Mouse (Mus musculus): ENCODE measurements at regions not wholly inside any gene's neighbourhood (a gene's known extent, or its start where the extent isn't known, plus 50 kb on each side); places are given as distances from the start of the nearest gene placed in this dataset.
A peak's percentile ranks its signal among the peaks of the same experiment; 100 is the strongest.

DNA sequence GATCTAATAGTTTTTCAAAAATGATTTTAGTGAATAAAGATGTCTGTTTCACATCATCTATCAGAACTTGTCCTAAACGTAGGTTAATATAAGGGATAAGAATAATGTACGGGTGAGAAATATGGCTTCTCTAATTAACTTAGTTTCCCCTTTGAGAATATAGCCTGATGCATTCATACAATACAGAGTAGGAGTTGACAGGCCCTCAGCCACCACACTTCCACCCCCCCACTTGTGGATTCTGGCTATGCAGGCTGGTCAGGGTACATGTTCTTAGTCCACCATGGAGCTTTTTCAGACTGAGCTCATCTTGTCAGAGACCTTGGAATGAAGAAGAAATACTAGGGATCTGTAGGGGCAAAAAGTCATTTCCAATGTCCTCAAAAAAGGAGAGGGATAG is 80.1 kb downstream of the Anxa1 start:
- DNase-seq (ENCODE audit: low read depth, low spot score), result no peak

DNA sequence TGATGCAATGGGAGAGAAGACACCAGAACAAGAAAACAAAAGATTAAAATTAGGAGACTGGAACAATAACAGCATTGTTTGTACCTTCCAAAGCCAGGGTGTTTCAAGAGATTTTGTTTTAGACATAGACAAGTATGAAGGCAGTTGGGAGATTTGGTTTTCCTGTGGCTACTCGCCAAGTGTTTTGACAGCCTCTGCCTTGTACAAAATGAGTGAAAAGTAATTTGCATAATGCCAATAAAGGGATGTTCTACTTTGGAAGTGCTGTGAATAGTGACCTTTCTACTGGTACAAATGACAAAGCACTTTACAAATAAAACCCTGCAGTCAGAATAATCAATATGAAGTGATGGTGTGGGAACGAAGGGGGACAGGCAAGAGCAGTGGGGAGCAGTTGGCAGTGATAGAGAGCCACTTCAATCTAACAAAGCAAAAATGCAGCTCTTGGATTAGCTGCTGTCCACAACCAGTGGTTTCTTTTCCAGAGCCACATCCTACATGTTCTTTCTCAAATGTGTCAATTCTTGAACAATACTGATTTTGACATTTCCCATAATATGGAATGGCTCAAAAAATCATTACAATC is 90.6 kb downstream of the Anxa1 start:
- DNase-seq (ENCODE audit: low read depth, low spot score), result no peak

DNA sequence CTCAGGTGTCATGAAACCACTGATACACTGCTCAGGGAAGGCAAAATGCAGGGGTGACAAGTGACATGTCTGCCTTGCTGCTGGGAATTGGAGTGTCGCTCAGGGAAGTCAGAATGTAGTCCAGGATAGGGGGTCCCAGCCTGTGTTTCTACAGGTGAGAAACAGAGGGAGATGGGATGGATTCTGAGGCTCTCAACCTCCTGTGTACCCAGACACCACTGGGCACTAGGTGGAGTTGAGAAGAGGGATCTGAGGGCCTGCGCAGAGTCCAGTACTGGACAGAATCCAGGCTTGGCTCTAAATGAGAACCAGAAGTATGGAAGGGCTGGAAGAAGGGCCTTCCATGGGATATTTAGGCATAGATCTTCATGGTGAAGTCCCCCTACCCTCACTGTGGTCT is 92.3 kb downstream of the Anxa1 start:
- DNase-seq (ENCODE audit: low read depth, low spot score), result no peak

DNA sequence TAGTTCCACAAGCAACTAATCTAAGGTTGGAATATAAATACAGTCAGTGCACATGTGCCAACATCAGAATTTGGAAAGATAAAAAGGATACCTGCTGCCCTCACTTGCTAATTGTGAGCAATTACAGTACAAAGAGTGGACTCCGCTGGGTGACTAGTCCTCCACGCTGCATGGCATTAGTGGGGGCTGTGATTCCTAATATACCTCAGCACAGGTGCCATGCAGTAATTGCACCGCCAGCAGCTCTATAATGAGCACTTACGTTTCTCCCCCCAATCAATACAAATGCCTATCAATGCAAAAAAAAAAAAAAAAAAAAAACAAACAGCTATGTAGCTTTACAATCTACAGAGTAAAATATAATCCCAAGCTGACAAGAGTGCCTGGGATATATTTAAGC is 105.6 kb downstream of the Anxa1 start:
- DNase-seq (ENCODE audit: low read depth, low spot score), result no peak

DNA sequence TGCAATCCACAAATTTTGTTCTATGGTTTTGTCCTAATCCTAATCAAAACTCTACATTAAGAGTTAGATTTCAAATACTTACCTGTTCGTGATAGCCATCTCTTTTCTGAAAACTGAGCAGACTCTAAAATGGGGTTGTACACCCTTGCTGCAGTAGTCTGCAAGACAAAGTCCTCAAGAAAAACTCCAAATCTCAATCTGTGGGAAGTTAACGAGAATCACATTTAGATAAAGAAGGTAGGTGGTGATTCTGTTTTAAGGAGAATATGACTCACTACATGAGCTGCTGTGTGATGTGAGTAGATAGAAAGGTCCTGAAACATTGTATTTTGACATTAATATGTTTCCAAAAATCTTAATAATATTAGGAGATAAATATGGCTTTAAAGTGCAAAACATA is 107.6 kb downstream of the Anxa1 start:
- no peak for DNase-seq (ENCODE audit: low read depth, low spot score)

DNA sequence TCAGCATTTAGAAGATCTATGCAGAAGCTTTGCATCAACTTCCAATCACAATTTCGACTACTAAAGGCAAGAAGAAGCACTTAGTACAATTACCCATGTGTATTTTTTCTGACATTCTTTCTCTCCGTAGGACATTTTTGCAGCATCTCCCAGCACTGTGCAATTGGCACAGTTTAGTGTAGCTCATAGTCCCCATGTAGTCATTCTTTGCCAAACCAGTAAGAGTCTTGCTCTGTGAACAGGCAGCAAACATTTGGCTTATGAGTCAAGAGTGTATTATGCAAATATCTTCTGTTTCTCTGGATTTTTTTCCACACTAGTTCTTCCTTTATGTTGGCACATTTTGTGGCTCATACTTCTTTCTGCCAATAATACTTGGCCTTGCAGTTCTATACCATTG is 129.2 kb downstream of the Anxa1 start:
- DNase-seq (ENCODE audit: low read depth, low spot score), result no peak

DNA sequence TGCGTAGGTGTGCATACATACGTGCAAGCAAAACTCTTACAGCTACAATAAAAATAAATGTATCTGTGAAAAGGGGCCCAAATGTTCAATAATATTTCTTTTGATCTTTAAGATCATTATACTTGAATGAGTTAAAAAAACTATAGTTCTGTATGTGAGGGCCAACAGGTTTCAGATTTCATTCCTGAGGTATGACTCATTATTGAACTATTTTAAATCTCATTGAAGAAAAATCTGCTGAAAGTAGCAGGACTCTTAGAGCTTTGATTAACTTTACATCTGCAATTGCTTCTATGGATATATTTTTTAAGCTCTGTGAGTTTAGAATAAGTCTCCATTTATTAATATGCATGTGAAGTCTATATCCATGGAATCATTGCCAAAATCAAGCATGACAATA is 138.6 kb downstream of the Anxa1 start:
- DNase-seq (ENCODE audit: low read depth, low spot score), result no peak

DNA sequence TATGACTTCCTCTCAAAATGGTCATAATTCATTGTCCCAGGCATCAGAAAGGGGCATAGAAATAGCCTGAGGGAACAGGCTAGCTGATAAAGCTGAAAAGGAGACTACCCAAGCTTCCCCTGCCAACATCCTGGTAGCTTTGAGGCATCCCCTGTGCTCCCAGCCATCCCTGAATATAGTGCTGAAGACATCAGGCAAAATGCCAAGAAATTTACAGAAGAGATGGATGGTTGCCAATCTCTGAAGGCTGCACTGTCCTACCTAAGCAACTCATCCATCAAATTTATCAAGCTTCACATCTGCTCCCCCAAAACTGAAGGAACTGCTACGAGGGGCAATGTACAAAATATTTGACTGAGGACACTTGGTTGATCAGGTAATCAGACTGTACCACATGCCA is 146.9 kb downstream of the Anxa1 start:
- DNase-seq (ENCODE audit: low read depth, low spot score), result no peak

DNA sequence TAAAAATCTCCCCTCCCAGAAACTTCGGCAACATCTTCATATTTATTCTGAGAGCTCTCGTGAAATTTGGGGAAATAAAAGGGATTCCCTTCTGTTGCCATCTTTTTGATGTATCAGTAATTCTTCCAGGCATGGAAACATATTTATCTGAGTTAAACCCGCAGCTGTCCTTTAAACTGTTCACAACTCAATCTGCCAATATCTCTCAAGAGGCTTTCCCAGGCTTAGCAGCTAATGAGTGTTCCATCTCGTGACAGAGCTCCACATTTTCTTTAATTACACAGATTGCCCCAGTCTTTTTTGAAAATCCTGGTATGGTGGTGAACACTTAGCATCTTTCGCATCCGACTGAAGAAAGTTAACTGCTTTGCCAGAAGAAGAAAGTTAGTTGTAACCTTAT is 149.5 kb downstream of the Anxa1 start:
- no peak for DNase-seq (ENCODE audit: low read depth, low spot score)

DNA sequence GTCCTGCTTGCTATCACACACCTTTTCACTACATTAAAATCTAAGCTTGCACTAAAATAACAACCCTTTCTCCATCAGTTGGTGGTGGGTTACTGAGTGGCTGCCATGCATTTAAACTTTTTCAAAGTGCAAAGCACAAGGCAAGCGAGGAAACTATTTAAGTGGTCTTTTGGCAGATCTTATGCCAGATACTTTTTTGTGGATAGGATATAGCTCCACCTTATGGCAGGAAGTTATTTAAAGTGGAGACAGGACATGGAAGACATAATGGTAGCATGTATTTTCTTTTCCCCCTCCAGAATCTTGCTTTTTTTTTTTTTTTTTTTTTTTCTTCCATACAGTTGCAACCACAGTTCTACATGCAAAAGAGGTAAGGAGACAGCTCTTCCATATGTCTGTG is 150.3 kb downstream of the Anxa1 start:
- DNase-seq (ENCODE audit: low read depth, low spot score), result no peak

DNA sequence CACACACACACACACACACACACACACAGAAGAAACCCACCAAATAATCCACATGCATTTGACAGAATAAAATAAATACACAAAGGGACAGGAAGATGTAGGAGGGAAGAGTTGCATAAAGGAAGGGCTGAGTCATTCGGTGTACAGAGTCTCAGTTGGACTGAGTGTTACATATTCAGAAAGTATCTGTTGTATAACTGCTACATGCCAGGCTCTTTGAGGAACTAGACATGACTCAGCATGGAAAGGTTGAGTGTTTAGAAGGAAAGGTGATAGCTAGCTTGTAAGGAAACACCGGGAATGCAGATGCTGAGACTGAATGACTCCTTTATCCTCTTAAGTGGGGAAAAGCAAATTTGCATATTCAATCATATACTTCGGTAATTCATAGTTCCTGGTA is 151.3 kb downstream of the Anxa1 start:
- peak; percentile 6 for DNase-seq (ENCODE audit: low read depth, low spot score)

DNA sequence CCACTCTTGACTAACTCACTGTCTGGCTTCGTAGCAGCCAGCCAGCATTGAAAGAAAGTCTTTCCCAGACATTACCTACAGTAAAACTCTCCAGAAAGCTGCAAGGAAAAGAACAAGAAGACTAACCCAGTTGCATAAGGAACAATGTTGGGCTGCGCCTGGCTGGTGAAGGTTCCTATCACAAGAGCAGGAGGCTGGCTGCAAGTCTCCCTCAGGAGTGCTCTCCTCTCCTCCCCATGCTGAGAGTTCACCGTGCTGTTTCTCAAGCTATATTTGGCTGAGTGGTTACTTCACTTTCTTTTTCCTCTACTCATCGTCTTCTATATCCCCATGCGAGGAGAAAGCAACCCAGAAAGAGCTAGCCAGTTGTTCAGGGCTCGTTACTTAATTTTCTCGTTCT is 164.0 kb downstream of the Anxa1 start:
- DNase-seq (ENCODE audit: low read depth, low spot score), result no peak

DNA sequence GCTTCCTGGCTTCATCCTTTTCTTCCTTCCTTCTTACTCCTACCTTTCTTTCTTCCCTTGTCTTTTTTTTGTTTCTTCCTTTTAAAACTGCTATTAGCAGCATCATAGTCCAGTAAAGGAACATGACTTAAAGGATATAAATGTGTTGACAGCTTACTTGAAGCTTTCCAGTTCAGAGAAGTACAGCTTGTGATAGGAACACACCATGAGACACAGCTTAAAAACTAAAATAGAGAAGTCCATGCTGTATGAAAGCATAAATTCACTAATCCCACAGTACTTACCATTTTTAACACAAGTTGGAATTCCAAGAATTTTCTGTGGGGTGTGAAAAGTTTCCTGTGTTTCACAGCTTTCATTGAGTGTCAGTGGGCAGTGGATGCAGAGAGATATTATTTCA is 173.4 kb downstream of the Anxa1 start:
- DNase-seq (ENCODE audit: low read depth, low spot score), result no peak

DNA sequence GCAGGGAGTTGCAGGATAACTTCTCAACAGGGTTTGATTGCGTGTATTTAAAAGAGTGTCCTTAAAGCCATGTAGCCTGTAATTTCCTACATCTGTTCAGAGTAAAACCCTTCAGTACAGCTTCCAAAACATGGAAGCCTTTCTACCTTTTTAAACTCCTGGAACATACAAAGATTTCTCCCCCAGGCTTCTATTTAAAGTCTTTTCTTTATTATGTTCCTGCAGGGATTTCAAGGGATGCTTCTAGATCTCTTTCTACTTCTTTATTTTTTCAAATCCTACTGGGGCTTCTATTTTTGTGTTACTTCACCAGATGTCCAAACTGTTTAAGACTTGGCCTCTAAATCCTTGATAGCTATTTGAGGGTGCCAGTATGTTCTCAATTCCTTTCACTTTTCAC is 196.2 kb downstream of the Anxa1 start:
- DNase-seq (ENCODE audit: low read depth, low spot score), result no peak

DNA sequence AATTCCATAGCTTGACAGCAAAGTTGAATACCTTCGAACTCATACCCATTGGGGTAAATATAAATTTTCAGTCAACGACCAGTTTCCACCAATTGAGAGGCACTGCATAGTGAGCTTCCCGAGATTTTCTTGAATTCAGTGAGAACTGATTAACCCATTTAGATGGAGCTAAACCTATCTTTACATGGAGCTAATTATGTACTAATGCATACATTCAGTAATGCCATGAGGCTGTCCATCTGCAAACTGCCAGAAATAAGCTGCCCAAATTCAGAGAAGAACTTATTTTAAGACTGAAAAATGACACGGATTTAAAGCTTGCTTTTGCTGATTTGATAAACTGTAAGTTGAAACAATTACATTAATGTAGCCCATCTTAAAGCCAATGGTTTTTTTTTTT is 208.9 kb downstream of the Anxa1 start:
- DNase-seq (ENCODE audit: low read depth, low spot score), result no peak

DNA sequence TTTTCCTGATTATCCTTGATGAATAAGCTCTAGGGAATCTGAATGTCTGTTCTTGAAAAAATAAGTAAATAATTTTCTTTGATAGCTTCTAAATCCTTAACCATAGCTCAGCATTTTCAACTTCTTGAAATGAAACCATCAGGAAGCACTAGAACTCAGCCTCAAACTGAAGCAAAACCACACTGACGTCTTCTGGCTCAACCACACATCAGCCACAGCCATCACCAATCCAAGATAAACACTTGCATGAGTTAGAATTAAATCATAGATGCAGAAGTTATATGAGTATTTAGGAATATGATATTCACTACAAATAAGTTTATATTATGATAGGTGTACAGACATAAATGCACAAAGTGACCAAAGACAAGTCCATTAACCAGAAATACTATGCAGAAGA is 229.2 kb downstream of the Anxa1 start:
- DNase-seq (ENCODE audit: low read depth, low spot score), result no peak

DNA sequence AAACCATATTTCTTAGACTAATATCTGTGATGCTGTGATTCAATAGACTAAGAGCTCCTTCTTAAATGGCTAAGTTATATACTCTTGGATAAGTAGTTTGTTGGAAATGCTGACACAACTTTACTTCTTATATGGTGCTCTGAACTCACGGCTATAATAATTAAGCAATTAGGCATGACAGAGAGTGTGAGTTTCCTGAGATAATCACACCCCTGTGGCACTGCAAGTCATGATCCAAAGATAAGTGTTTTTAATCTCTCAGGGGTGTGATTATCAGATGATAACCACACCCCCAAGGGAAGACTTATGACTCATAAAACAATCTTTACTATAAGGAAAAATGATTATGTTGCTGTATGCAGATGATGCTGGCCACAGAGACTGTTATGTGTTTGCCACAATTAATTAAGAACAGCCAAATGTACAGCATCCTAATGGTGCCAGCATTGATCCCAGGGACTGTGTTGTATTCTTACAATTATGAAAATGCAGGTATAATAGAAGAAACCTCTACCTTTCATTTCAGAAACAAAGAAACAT is 234.3 kb downstream of the Anxa1 start:
- no peak for DNase-seq (ENCODE audit: low read depth, low spot score)

DNA sequence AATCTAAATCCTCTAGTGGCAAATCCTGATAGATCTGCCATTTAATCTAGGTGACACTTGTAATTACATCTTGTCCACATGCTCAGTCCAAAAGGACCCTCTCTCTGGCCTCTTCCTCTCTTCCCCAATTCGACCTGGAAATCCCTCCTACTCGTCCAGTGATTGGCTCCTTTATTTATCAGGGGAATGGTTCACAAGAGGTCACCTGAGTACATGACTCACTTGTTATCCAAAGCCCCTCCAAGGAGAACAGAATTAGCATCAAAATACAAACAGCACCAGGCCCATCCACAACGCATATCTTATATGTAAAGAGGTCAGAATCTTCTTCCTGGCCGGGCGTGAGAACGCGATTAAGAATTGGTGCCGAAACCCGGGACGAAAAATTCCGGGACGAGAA is 251.2 kb downstream of the Anxa1 start:
- peak; percentile 76 for DNase-seq (ENCODE audit: low read depth, low spot score)

DNA sequence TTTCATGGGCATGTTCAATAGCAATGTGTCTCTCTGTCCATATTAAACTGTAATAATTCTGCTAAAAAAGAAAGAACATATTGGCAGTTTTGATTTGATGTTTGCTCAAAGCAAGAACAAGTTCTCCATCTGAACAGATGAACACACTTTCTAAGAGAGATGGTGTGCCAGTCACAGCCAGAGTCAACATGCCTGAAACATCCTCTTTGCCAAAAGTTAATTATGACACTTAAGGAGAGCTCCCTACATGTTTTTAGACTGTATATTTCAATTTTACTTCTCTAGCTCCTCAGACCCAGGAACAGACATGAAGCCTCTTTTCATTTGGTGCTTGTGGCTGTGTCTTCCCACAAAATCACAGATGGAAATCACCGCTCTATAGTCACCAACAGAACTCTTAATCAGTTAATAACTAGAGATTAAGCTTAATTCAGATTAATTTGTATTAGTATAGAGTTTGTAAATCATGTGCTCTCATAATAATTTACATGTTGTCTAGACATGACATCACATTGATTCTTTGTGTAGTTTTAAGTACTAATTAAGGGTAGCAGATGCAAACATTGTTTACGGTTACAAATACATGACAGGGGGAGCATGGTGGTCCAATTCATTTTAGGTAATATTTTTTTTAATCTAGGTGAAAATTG is 267.1 kb downstream of the Anxa1 start:
- DNase-seq (ENCODE audit: low read depth, low spot score), result no peak

DNA sequence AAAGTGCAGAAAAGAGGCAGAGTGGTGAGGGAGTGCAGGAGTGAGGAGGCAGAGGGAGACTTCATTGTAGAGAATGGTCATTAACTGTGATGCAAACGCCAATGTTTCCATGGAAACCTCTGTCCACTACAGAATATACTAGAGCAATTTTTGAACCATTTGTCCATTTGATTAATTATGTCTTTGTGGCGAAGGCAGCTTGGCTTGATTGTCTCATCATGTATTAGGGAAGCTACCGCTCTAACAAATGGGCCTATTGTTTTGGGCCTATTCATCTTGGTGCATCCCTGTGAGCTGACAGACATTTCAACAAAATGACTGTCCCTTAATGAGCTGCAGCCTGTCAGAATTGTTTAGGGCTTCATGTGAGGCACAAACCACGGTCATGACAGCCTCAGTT is 268.3 kb downstream of the Anxa1 start:
- no peak for DNase-seq (ENCODE audit: low read depth, low spot score)

DNA sequence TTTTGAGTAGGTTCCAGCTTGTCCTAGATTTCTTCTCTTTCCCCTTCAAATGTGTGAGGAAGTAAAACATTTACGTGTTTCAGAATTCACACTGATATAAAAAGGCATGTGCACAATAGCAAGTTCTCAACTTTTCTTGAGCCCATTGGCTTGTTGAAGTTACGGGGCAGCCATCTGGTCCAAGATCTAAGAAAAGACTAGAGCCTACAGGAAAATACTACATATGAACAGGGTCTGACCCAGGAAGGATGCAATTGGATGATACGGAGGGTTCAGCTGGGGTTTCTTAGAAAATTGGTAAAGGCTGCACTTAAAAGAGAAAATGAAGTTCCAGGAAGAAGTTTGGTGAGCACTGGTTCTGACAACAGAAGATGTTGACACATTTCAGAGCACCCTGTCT is 276.5 kb downstream of the Anxa1 start:
- no peak for DNase-seq (ENCODE audit: low read depth, low spot score)

Data from R1 (cell line).